Mouse (Mus musculus) hindbrain, embryonic 10.5 days (tissue): ENCODE results near the gene Pafah2. TPM values are rescaled to one million over a fixed set of nuclear protein-coding genes. Genes with fewer than 3 reads are reported as not detected.
"Not testable (repeated sequence)": the region's sequence is repeated elsewhere in the genome, so short reads cannot be mapped to it uniquely, and the experiment has no call there.

Experiments
- DNase-seq: peaks from one replicate; pipeline ENCODE4 v3.0.0-alpha.2; 2017; ENCODE audit warnings: low spot score
- H3K27ac ChIP-seq: fragments of 300-500 bp; sonication (generic); 2 replicates; pipeline ENCODE4 v1.5.1; 2016; ENCODE audit warnings: mild to moderate bottlenecking, moderate library complexity
- H3K27me3 ChIP-seq: fragments of 300-500 bp; sonication (generic); 2 replicates; pipeline ENCODE4 v1.6.1; 2016; ENCODE audit warnings: mild to moderate bottlenecking; ENCODE audit not compliant: poor library complexity, insufficient read depth, severe bottlenecking
- H3K36me3 ChIP-seq: fragments of 300-500 bp; sonication (generic); 2 replicates; pipeline ENCODE4 v1.6.1; 2016; ENCODE audit warnings: mild to moderate bottlenecking, moderate library complexity
- H3K4me1 ChIP-seq: fragments of 300-500 bp; sonication (generic); replicated peaks from 2 replicates; pipeline ENCODE4 v1.6.1; 2016; ENCODE audit warnings: mild to moderate bottlenecking
- H3K4me3 ChIP-seq: fragments of 300-500 bp; sonication (generic); 2 replicates; pipeline ENCODE4 v1.5.1; 2016; ENCODE audit warnings: mild to moderate bottlenecking, moderate library complexity
- H3K9me3 ChIP-seq: fragments of 300-500 bp; sonication (generic); 2 replicates; pipeline ENCODE4 v1.6.1; 2016; ENCODE audit warnings: mild to moderate bottlenecking, moderate library complexity
- WGBS: fragments of 180-500 bp; shearing (Covaris S2); methylation state at CpG from one replicate; pipeline ENCODE4 v1.1.7; 2016; 5-methylcytosine and 5-hydroxymethylcytosine counted together
- polyA plus RNA-seq: library from polyadenylated mRNA; unstranded; fragments of >200 nt; fragmentation: Nextera tagmentation; extraction: Ambion mirVana; gene quantifications from 2 replicates; pipeline ENCODE4 v1.2.1, GENCODE M21; 2016

Gene Pafah2
- polyA plus RNA-seq, 1 experiment from 2014 or later: 7.9 TPM

DNA sequence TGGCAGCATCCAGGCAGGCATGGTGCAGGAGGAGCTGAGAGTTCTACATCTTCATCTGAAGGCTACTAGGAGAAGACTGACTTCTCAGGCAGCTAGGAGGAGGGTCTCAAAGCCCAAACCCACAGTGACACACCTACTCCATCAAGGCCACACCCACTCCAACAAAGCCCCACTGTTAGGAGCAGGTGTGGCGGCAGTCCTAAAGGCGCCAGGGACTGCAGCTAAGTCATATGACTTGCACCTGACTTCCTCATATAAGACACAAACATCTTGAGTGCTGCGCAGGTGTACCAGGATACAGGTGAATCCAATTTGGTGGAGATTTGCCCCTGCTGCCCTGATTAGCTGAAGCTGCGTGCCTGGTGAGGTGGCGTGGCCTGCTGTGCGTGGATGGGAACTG lies 12.4 kb upstream of the Pafah2 start, which contains the start of gene Extl1:
Extl1 (minus strand) TSS at position 101 of the 400 bp plus-strand sequence.
- H3K27me3 ChIP-seq, H3K27ac ChIP-seq, H3K36me3 ChIP-seq, H3K9me3 ChIP-seq, DNase-seq, H3K4me3 ChIP-seq, H3K4me1 ChIP-seq: not testable (repeated sequence)
- 98% methylated on average over 2 of the region's 6 CpGs for WGBS

GRCm38 (mm10) chr4:134387268-134387667 lies 8.9 kb upstream of the Pafah2 start:
- Histone ChIP-seq H3K27me3 (no peaks in the 10 kb centered on the region), H3K4me3 (no peak overlapping the region), H3K27ac (no peak overlapping the region), H3K36me3 (no peaks in the 10 kb centered on the region), H3K9me3 (peaks cover 9% of the 10 kb centered on the region; the same call in 1 of the 2 replicates), H3K4me1 (peaks cover under 1% of the 10 kb centered on the region)
- DNase-seq: no peak
- WGBS: 79% methylated on average over 6 of the region's 6 CpGs

- peak; percentile 72 for DNase-seq
- 20% methylated on average over 5 of the region's 5 CpGs for WGBS
- H3K36me3 ChIP-seq: no peaks in the 10 kb centered on the region
Measured at GRCm38 (mm10) chr4:134388397-134388796, 7.7 kb upstream of the Pafah2 start.

DNA sequence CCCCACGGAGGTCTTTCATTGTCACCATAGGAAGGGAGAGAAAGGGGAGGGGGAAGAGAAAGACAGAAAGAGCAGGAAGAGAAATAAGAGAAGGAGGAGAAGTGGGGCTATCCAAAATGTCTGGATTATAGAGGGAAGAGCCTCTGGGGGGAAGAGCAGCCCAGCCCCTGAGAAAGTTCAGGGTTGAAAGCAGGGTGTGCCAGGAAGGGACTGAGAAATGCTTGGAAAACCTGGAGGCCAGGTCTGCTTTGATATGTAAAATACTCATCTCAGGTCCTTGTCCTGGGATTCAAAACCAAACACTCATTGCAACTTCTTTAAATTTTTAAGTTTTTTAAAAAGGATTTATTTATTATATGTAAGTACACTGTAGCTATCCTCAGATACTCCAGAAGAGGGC lies 4.5 kb upstream of the Pafah2 start:
- Histone ChIP-seq H3K27me3 (no peaks in the 10 kb centered on the region), H3K4me3 (no peak overlapping the region), H3K4me1 (peaks cover 16% of the 10 kb centered on the region), H3K27ac (no peak overlapping the region), H3K36me3 (no peaks in the 10 kb centered on the region), H3K9me3 (peaks cover 9% of the 10 kb centered on the region; the same call in 1 of the 2 replicates)
- 89% methylated on average over 1 of the region's 1 CpGs for WGBS
- DNase-seq: no peak

More at GRCm38 (mm10) chr4:134388397-134388796, 7.7 kb upstream of the Pafah2 start:
- Histone ChIP-seq H3K27me3 (no peaks in the 10 kb centered on the region), H3K4me3 (no peak overlapping the region), H3K27ac (no peak overlapping the region), H3K9me3 (peaks cover 9% of the 10 kb centered on the region; the same call in 1 of the 2 replicates), H3K4me1 (peaks cover 10% of the 10 kb centered on the region)

- 0 out of 2 replicates have a peak overlapping the region, but pooled peaks have one; percentile 16 for H3K4me3 ChIP-seq
- no peak overlapping the region for H3K27ac ChIP-seq
- peaks cover 9% of the 10 kb centered on the region; the same call in 1 of the 2 replicates for H3K9me3 ChIP-seq
- WGBS: 16% methylated on average over 8 of the region's 8 CpGs
- no peak for DNase-seq
- H3K27me3 ChIP-seq: no peaks in the 10 kb centered on the region
- peaks cover 25% of the 10 kb centered on the region for H3K4me1 ChIP-seq
- H3K36me3 ChIP-seq: no peaks in the 10 kb centered on the region
Measured at GRCm38 (mm10) chr4:134392595-134392994, 3.5 kb upstream of the Pafah2 start.

GRCm38 (mm10) chr4:134393026-134393425 lies 3.1 kb upstream of the Pafah2 start:
- no peaks in the 10 kb centered on the region for H3K27me3 ChIP-seq
- H3K9me3 ChIP-seq: peaks cover 9% of the 10 kb centered on the region; the same call in 1 of the 2 replicates
- H3K4me3 ChIP-seq: 0 out of 2 replicates have a peak overlapping the region, but pooled peaks have one; percentile 16
- peak; percentile 36 for DNase-seq
- no peak overlapping the region for H3K27ac ChIP-seq
- no peaks in the 10 kb centered on the region for H3K36me3 ChIP-seq
- 21% methylated on average over 12 of the region's 12 CpGs for WGBS
- peaks cover 25% of the 10 kb centered on the region for H3K4me1 ChIP-seq

- DNase-seq: no peak
- no peak overlapping the region for H3K27ac ChIP-seq
- no peak overlapping the region for H3K4me3 ChIP-seq
- 93% methylated on average over 7 of the region's 7 CpGs for WGBS
- no peaks in the 10 kb centered on the region for H3K27me3 ChIP-seq
- peaks cover 30% of the 10 kb centered on the region for H3K4me1 ChIP-seq
- peaks cover 9% of the 10 kb centered on the region; the same call in 1 of the 2 replicates for H3K9me3 ChIP-seq
- no peaks in the 10 kb centered on the region for H3K36me3 ChIP-seq
Measured at GRCm38 (mm10) chr4:134395142-134395541, 978 bp upstream of the Pafah2 start.

DNA sequence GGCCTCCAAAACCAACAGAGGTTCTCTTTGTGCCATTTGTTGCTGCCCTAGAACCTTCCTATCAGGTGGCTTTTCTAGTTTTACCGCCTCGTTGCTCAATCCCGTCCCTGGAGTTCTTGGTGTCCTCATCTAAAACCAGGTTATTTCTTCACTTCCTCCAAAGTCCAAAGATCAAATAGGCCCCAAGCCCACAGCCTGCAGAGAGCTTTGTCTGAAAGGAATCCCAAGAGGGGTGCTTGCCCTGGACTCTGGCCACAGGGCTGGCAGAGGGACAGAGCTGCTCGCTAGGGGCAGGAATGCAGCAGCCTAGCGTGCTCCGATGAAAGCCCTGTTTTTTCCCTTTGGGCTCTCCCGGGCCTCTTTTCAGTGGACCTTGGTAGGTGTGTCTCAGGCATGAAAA lies 1.0 kb downstream of the Pafah2 start:
- Histone ChIP-seq H3K36me3 (no peaks in the 10 kb centered on the region), H3K27me3 (peaks cover 3% of the 10 kb centered on the region; the same call in 1 of the 2 replicates), H3K27ac (peak overlapping the region; percentile 85), H3K9me3 (no peaks in the 10 kb centered on the region), H3K4me1 (peaks cover 50% of the 10 kb centered on the region), H3K4me3 (peak overlapping the region; percentile 65)
- 31% methylated on average over 7 of the region's 7 CpGs for WGBS
- no peak for DNase-seq

DNA sequence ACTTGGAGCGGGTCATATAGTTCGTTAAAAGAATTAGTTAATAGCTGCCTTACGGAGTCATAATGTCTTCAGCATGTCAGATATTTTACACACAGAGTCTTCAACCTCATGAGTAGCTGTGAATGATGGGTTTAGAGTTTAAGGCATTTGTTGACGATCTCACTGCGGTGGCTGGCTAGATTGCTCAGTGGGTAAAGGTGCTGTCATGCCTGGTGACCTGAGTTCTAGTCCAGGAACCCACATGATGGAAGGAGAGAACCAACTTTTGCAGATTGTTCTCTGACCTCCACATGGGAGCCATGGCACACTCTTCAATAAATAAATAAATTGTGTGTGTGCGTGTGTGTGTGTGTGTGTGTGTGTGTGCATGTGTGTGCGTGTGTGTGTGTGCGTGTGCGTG lies 1.6 kb downstream of the Pafah2 start:
- H3K27ac ChIP-seq: no peak overlapping the region
- 91% methylated on average over 9 of the region's 9 CpGs for WGBS
- peaks cover 47% of the 10 kb centered on the region for H3K4me1 ChIP-seq
- H3K27me3 ChIP-seq: peaks cover 9% of the 10 kb centered on the region; the same call in 1 of the 2 replicates
- no peak overlapping the region for H3K4me3 ChIP-seq
- H3K9me3 ChIP-seq: no peaks in the 10 kb centered on the region
- DNase-seq: no peak
- no peaks in the 10 kb centered on the region for H3K36me3 ChIP-seq

DNA sequence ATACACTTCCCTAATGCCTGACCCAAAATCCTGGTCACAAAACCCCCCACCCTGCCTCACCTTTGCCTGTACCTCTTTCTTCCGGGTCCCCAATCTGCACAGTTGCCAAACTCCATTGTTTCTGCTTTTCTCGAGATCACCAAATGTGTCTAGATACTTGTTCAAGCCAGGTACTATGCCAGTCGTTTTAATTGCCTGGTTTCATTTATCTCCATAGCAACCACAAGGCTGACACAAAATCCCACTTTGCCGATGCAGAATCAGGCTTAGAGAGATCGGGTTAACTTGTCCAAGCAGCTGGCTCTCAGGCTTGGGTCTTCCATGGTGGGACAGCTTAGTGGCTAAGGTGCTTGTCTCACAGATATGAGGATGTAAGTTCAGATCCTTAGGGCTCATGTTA lies 4.1 kb downstream of the Pafah2 start:
- Histone ChIP-seq H3K4me3 (no peak overlapping the region), H3K36me3 (no peaks in the 10 kb centered on the region), H3K27ac (no peak overlapping the region), H3K27me3 (peaks cover 10% of the 10 kb centered on the region; the same call in 1 of the 2 replicates), H3K9me3 (no peaks in the 10 kb centered on the region), H3K4me1 (peaks cover 55% of the 10 kb centered on the region)
- 42% methylated on average over 5 of the region's 5 CpGs for WGBS
- no peak for DNase-seq

DNA sequence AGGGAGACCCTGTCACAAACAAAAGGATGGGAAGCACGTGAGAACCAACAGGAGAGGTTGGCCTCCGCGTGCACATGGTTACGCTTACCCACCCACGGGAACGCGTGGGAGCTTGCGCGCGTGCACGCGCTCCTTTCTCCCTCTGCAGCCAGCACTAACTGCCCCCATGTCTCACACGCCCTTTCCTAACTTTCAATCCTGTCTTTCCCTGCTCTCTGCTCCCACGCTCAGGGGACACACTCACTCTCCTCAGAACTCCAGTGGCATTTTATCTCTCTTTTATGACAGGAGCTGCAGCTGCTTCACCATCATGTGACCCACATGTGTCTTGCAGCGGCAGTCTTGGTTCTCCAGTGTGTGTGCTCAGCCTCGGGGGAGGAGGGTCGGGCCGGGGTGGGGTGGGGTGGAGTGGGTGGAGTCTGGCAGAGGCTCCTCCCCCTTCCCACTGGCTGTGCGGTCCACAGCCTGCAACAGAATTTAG lies 5.1 kb downstream of the Pafah2 start:
- peaks cover 51% of the 10 kb centered on the region for H3K4me1 ChIP-seq
- H3K4me3 ChIP-seq: peak overlapping the region; percentile 42
- 9% methylated on average over 19 of the region's 19 CpGs for WGBS
- peak; percentile 58 for DNase-seq
- no peaks in the 10 kb centered on the region for H3K9me3 ChIP-seq
- H3K36me3 ChIP-seq: no peaks in the 10 kb centered on the region
- H3K27ac ChIP-seq: peak overlapping the region; percentile 66
- H3K27me3 ChIP-seq: peaks cover 10% of the 10 kb centered on the region; the same call in 1 of the 2 replicates

DNA sequence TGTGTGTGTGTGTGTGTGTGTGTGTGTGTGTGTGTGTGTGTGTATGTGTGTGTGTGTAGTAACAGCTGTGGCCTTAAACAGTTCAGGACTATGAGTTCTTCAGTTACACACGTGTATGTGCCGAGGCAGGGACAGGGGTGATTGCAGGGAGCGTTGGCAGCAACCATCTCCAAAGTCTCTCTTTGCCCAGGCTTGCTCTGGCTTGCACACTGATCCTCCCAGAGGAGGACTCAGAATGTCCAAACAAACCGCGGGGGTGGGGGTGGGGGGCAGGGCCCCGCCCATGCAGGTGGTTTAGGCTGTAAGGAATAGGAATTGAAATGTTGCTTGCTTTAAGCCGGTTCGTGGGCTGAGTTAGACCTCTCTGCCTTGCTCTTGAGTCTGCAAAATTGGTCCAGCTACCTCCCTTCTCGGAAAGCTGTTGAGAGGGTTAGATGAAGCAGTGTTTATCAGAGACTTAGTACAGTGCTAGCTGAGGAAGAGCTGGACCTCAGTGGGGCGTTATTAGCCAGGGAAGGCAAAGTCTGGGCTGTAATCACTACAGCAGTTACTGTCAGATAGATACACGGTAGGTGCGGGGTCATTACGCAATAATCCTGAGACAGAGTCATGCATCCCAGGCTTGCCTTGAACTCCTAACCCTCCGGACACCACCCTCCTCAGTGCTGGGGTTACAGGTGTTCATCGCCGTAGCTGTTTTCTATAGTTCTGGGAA lies 5.9 kb downstream of the Pafah2 start:
- Histone ChIP-seq H3K27me3 (peaks cover 10% of the 10 kb centered on the region; the same call in 1 of the 2 replicates), H3K4me1 (peaks cover 44% of the 10 kb centered on the region), H3K4me3 (peak overlapping the region; percentile 42), H3K27ac (0 out of 2 replicates have a peak overlapping the region, but pooled peaks have one; percentile 66), H3K36me3 (no peaks in the 10 kb centered on the region), H3K9me3 (no peaks in the 10 kb centered on the region)
- no peak for DNase-seq
- 70% methylated on average over 16 of the region's 16 CpGs for WGBS
